Mouse (Mus musculus) testis, adult 2 months (tissue): ENCODE measurements around the gene Slc10a4. TPM values are rescaled to one million over a fixed set of nuclear protein-coding genes. Genes with fewer than 3 reads are reported as not detected.

Source experiments
- H3K27ac ChIP-seq: fragments of 200-500 bp; 2 replicates; pipeline ENCODE4 v1.5.1; 2012; ENCODE audit warnings: low read depth, low read length; ENCODE audit not compliant: control insufficient read depth, insufficient read depth
- H3K27me3 ChIP-seq: fragments of 200-500 bp; 2 replicates; pipeline ENCODE4 v1.6.1; 2012; ENCODE audit warnings: mild to moderate bottlenecking, low read length, moderate library complexity; ENCODE audit not compliant: control insufficient read depth, insufficient read depth
- H3K36me3 ChIP-seq: fragments of 200-500 bp; 2 replicates; pipeline ENCODE4 v1.6.1; 2012; ENCODE audit warnings: mild to moderate bottlenecking, low read length; ENCODE audit not compliant: control insufficient read depth, insufficient read depth
- H3K4me1 ChIP-seq: fragments of 200-500 bp; 2 replicates; pipeline ENCODE4 v1.6.1; 2012; ENCODE audit warnings: low read length; ENCODE audit not compliant: control insufficient read depth, insufficient read depth
- H3K4me3 ChIP-seq: fragments of 200-500 bp; 2 replicates; pipeline ENCODE4 v1.5.1; 2012; ENCODE audit warnings: low read depth, mild to moderate bottlenecking, low read length, moderate library complexity, mixed read lengths; ENCODE audit not compliant: control insufficient read depth
- CTCF ChIP-seq: fragments of 200-500 bp; IDR thresholded peaks from 2 replicates; pipeline ENCODE4 v1.5.1; 2012; ENCODE audit warnings: low read depth, mild to moderate bottlenecking, inconsistent platforms, low read length, moderate library complexity; ENCODE audit not compliant: control insufficient read depth, insufficient read depth, insufficient replicate concordance
- POLR2A ChIP-seq: fragments of 200-500 bp; IDR thresholded peaks from 2 replicates; pipeline ENCODE4 v1.6.1; 2012; ENCODE audit warnings: low read depth, mild to moderate bottlenecking, inconsistent platforms, low read length, moderate library complexity; ENCODE audit not compliant: control insufficient read depth
- polyA plus RNA-seq: library from polyadenylated mRNA; depleted of rRNA; stranded (reverse); fragments of >200 nt; gene quantifications from 2 replicates; pipeline ENCODE4 v1.2.3, GENCODE M21; 2012

Gene Slc10a4
- polyA plus RNA-seq, 1 experiment: 0.09 TPM

GRCm38 (mm10) chr5:73014745-73015144 lies 8.1 kb downstream of the Slc10a4 start:
- Histone ChIP-seq H3K27me3 (no peaks in the 10 kb centered on the region), H3K4me1 (peaks cover 2% of the 10 kb centered on the region; the same call in 1 of the 2 replicates), H3K4me3 (no peak overlapping the region), H3K36me3 (no peaks in the 10 kb centered on the region), H3K27ac (no peak overlapping the region)
- no peak for TF ChIP-seq POLR2A
- no peak for TF ChIP-seq CTCF

- no peaks in the 10 kb centered on the region for H3K27me3 ChIP-seq
- H3K4me1 ChIP-seq: no peaks in the 10 kb centered on the region
- H3K27ac ChIP-seq: no peak overlapping the region
- TF ChIP-seq CTCF (no peak), POLR2A (no peak)
- no peak overlapping the region for H3K4me3 ChIP-seq
- no peaks in the 10 kb centered on the region for H3K36me3 ChIP-seq
These were observed 17.1 kb downstream of the Slc10a4 start for GRCm38 (mm10) chr5:73023801-73024200.

- Histone ChIP-seq H3K4me3 (no peak overlapping the region), H3K27me3 (no peaks in the 10 kb centered on the region), H3K27ac (no peak overlapping the region), H3K4me1 (no peaks in the 10 kb centered on the region), H3K36me3 (no peaks in the 10 kb centered on the region; the same call in 1 of the 2 replicates)
- TF ChIP-seq CTCF (no peak), POLR2A (no peak)
These were observed 22.0 kb downstream of the Slc10a4 start for GRCm38 (mm10) chr5:73028646-73029045.

GRCm38 (mm10) chr5:73032481-73032880 lies 25.8 kb downstream of the Slc10a4 start:
- Histone ChIP-seq H3K4me3 (no peak overlapping the region), H3K27me3 (no peaks in the 10 kb centered on the region), H3K27ac (no peak overlapping the region), H3K36me3 (no peaks in the 10 kb centered on the region; the same call in 1 of the 2 replicates), H3K4me1 (no peaks in the 10 kb centered on the region)
- TF ChIP-seq CTCF (no peak), POLR2A (no peak)

- Histone ChIP-seq H3K27ac (no peak overlapping the region), H3K4me1 (no peaks in the 10 kb centered on the region; the same call in 1 of the 2 replicates), H3K4me3 (no peak overlapping the region), H3K27me3 (no peaks in the 10 kb centered on the region), H3K36me3 (no peaks in the 10 kb centered on the region)
- TF ChIP-seq POLR2A (no peak), CTCF (no peak)
These were observed 37.4 kb downstream of the Slc10a4 start for GRCm38 (mm10) chr5:73044055-73044454.

- Histone ChIP-seq H3K27me3 (no peaks in the 10 kb centered on the region), H3K4me3 (no peak overlapping the region), H3K4me1 (no peaks in the 10 kb centered on the region; the same call in 1 of the 2 replicates), H3K36me3 (peaks cover 1% of the 10 kb centered on the region), H3K27ac (no peak overlapping the region)
- TF ChIP-seq POLR2A (no peak), CTCF (no peak)
These were observed 41.1 kb downstream of the Slc10a4 start for GRCm38 (mm10) chr5:73047651-73048245.

- H3K4me1 ChIP-seq: no peaks in the 10 kb centered on the region
- TF ChIP-seq CTCF (no peak), POLR2A (no peak)
- H3K4me3 ChIP-seq: no peak overlapping the region
- H3K27me3 ChIP-seq: no peaks in the 10 kb centered on the region
- peaks cover 1% of the 10 kb centered on the region for H3K36me3 ChIP-seq
- H3K27ac ChIP-seq: no peak overlapping the region
These were observed 47.2 kb downstream of the Slc10a4 start for GRCm38 (mm10) chr5:73053933-73054332.
